Mouse (Mus musculus) lung, embryonic 14.5 days (tissue): ENCODE results near the gene Eif2s2. TPM values are rescaled to one million over a fixed set of nuclear protein-coding genes. Genes with fewer than 3 reads are reported as not detected.
"Not testable (repeated sequence)": the region's sequence is repeated elsewhere in the genome, so short reads cannot be mapped to it uniquely, and the experiment has no call there.

Source experiments
- ATAC-seq: fragments of 200-750 bp; cut with Nextera tagmentation; 2 replicates; pipeline ENCODE4 v1.8.0; 2017; ENCODE audit warnings: mild to moderate bottlenecking, moderate TSS enrichment, moderate library complexity; ENCODE audit not compliant: insufficient read depth
- DNase-seq: peaks from one replicate; pipeline ENCODE4 v3.0.0-alpha.2; 2015
- H3K27ac ChIP-seq: fragments of 300-500 bp; sonication (generic); 2 replicates; pipeline ENCODE4 v1.5.1; 2014; ENCODE audit warnings: low read depth, mild to moderate bottlenecking, moderate library complexity
- H3K27me3 ChIP-seq: fragments of 300-500 bp; sonication (generic); 2 replicates; pipeline ENCODE4 v1.6.1; 2014; ENCODE audit warnings: low read length, control low read depth; ENCODE audit not compliant: insufficient read depth
- H3K36me3 ChIP-seq: fragments of 300-500 bp; sonication (generic); 2 replicates; pipeline ENCODE4 v1.6.1; 2014; ENCODE audit warnings: control low read depth; ENCODE audit not compliant: insufficient read depth
- H3K4me1 ChIP-seq: fragments of 300-500 bp; sonication (generic); 2 replicates; pipeline ENCODE4 v1.6.1; 2014; ENCODE audit warnings: antibody characterized with exemption, control low read depth; ENCODE audit not compliant: insufficient read depth
- H3K4me2 ChIP-seq: fragments of 300-500 bp; sonication (generic); 2 replicates; pipeline ENCODE4 v1.6.1; 2014; ENCODE audit warnings: mild to moderate bottlenecking
- H3K4me3 ChIP-seq: fragments of 300-500 bp; sonication (generic); 2 replicates; pipeline ENCODE4 v1.5.1; 2014; ENCODE audit warnings: low read depth, low read length
- H3K9ac ChIP-seq: fragments of 300-500 bp; sonication (generic); 2 replicates; pipeline ENCODE4 v1.6.1; 2014
- H3K9me3 ChIP-seq: fragments of 300-500 bp; sonication (generic); 2 replicates; pipeline ENCODE4 v1.6.1; 2016; ENCODE audit warnings: low read depth, low read length, control low read depth
- CTCF ChIP-seq: IDR thresholded peaks from 2 replicates; pipeline ENCODE4 v1.5.1; 2016; ENCODE audit warnings: antibody characterized with exemption, low read depth
- WGBS: fragments of 180-500 bp; shearing (Covaris S2); extraction: QIAGEN DNeasy Blood & Tissue Kit; methylation state at CpG from one replicate; pipeline ENCODE4 v1.1.7; 2014; 5-methylcytosine and 5-hydroxymethylcytosine counted together
- polyA plus RNA-seq: library from polyadenylated mRNA; unstranded; fragments of >200 nt; fragmentation: Nextera tagmentation; extraction: Ambion mirVana; gene quantifications from 2 replicates; pipeline ENCODE4 v1.2.1, GENCODE M21; 2014

Eif2s2 gene
- polyA plus RNA-seq, 1 experiment from 2014 or later, result 99.7 TPM

GRCm38 (mm10) chr2:154928298-154928697, 35.6 kb upstream of the Eif2s2 start:
- Histone ChIP-seq H3K36me3 (no peaks in the 10 kb centered on the region), H3K4me2 (no peak overlapping the region), H3K4me3 (no peak overlapping the region), H3K9me3 (no peaks in the 10 kb centered on the region), H3K9ac (no peak overlapping the region), H3K4me1 (no peaks in the 10 kb centered on the region), H3K27ac (no peak overlapping the region), H3K27me3 (no peaks in the 10 kb centered on the region)
- DNase-seq (no peak), ATAC-seq (no peak)
- WGBS, result 56% methylated on average over 2 of the region's 2 CpGs
- TF ChIP-seq CTCF, result no peak

- Histone ChIP-seq H3K4me3 (no peak overlapping the region), H3K4me2 (no peak overlapping the region), H3K27me3 (no peaks in the 10 kb centered on the region), H3K27ac (no peak overlapping the region), H3K9ac (no peak overlapping the region), H3K36me3 (no peaks in the 10 kb centered on the region), H3K9me3 (no peaks in the 10 kb centered on the region), H3K4me1 (no peaks in the 10 kb centered on the region)
- no peak for ATAC-seq
- no peak for DNase-seq
- 85% methylated on average over 6 of the region's 6 CpGs for WGBS
- TF ChIP-seq CTCF, result no peak
Observed at GRCm38 (mm10) chr2:154926843-154927242, 34.1 kb upstream of the Eif2s2 start.

GRCm38 (mm10) chr2:154925411-154926031, 32.8 kb upstream of the Eif2s2 start:
- no peaks in the 10 kb centered on the region for H3K4me1 ChIP-seq
- 46% methylated on average over 7 of the region's 7 CpGs for WGBS
- no peak for TF ChIP-seq CTCF
- no peaks in the 10 kb centered on the region for H3K27me3 ChIP-seq
- H3K9me3 ChIP-seq, result no peaks in the 10 kb centered on the region
- H3K4me2 ChIP-seq, result no peak overlapping the region
- H3K9ac ChIP-seq, result no peak overlapping the region
- no peak overlapping the region for H3K4me3 ChIP-seq
- H3K27ac ChIP-seq, result no peak overlapping the region
- ATAC-seq, result no peak
- H3K36me3 ChIP-seq, result no peaks in the 10 kb centered on the region
- DNase-seq, result no peak

- DNase-seq, H3K27ac ChIP-seq, H3K4me1 ChIP-seq, H3K4me3 ChIP-seq, H3K27me3 ChIP-seq, H3K9me3 ChIP-seq, H3K36me3 ChIP-seq, H3K9ac ChIP-seq, H3K4me2 ChIP-seq, ATAC-seq: not testable (repeated sequence)
- no CpG with 5 or more reads among the region's 4 CpGs for WGBS
Observed at GRCm38 (mm10) chr2:154922134-154922533, 29.4 kb upstream of the Eif2s2 start.

DNA sequence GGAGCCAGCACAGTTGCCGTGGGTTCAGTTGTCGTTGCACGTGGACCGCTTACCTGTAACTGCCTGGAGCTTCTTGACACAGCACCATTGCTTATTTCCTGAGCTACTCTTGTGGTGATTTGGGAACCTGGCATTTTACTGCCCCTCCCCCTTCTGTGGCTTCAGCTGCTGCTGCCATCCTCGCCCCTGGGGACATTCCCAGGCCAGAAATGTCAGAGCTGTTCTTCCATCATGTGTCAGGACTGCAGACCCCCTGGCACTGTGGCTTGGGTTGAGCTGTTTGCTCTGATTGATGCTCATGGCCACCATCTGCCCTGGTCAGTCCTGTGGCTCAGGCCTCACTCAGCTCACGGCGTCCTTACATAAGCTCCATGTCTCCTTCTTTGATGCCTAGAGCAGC, 28.2 kb upstream of the Eif2s2 start:
- Histone ChIP-seq H3K4me3 (no peak overlapping the region), H3K9ac (no peak overlapping the region), H3K4me1 (peaks cover 5% of the 10 kb centered on the region; the same call in 1 of the 2 replicates), H3K27ac (no peak overlapping the region), H3K27me3 (no peaks in the 10 kb centered on the region), H3K4me2 (no peak overlapping the region), H3K36me3 (no peaks in the 10 kb centered on the region), H3K9me3 (no peaks in the 10 kb centered on the region)
- ATAC-seq (no peak), DNase-seq (no peak)
- 76% methylated on average over 7 of the region's 7 CpGs for WGBS
- no peak for TF ChIP-seq CTCF

GRCm38 (mm10) chr2:154917866-154918641, 25.3 kb upstream of the Eif2s2 start:
- no peak for TF ChIP-seq CTCF
- DNase-seq (peak; percentile 85), ATAC-seq (peak; percentile 93)
- Histone ChIP-seq H3K4me2 (no peak overlapping the region), H3K36me3 (no peaks in the 10 kb centered on the region), H3K4me3 (no peak overlapping the region), H3K9ac (no peak overlapping the region), H3K27me3 (no peaks in the 10 kb centered on the region), H3K4me1 (peaks cover 5% of the 10 kb centered on the region; the same call in 1 of the 2 replicates), H3K27ac (no peak overlapping the region), H3K9me3 (no peaks in the 10 kb centered on the region)
- 37% methylated on average over 13 of the region's 13 CpGs for WGBS

DNA sequence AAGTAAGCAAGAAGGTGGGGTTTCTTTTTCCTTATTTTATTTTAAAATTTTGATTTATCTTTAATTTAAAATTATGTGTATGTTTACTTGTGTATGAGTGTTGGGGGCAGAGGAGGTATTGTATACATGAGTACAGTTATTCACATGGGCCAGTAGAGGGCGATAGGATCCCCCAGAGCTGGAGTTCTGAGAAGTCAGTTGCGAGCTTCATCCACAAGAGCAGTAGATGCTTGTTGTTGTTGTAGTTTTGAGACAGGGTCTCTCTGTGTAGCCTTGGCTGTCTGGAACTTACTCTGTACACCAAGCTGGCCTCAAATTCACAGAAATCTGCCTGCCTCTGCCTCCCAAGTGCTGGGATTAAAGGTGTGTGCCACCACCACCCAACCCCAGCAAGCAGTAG, 23.8 kb upstream of the Eif2s2 start:
- Histone ChIP-seq H3K27me3 (no peaks in the 10 kb centered on the region), H3K4me2 (no peak overlapping the region; the same call in 1 of the 2 replicates), H3K9me3 (no peaks in the 10 kb centered on the region), H3K4me1 (peaks cover 5% of the 10 kb centered on the region; the same call in 1 of the 2 replicates), H3K36me3 (no peaks in the 10 kb centered on the region), H3K9ac (no peak overlapping the region), H3K4me3 (no peak overlapping the region), H3K27ac (no peak overlapping the region)
- peak; percentile 82 for DNase-seq
- ATAC-seq, result peak; percentile 16; the same call in 1 of the 2 replicates
- WGBS, result 17% methylated on average over 2 of the region's 2 CpGs
- TF ChIP-seq CTCF, result peak; percentile 64
